Mouse (Mus musculus): Measurements from ENCODE around the gene Kcnj16. TPM values are rescaled to one million over a fixed set of nuclear protein-coding genes. Genes with fewer than 3 reads are reported as not detected.

Gene Kcnj16
- total RNA-seq, 2 experiments from 2014 or later, result not detected

GRCm38 (mm10) chr11:111056030-111056429 is 88.2 kb downstream of the Kcnj16 start:
- DNase-seq, result no peak

- DNase-seq, result no peak
Measured at GRCm38 (mm10) chr11:111057435-111057834, 89.6 kb downstream of the Kcnj16 start.

- no peak for DNase-seq
Measured at GRCm38 (mm10) chr11:111059440-111059839, 91.6 kb downstream of the Kcnj16 start.

- DNase-seq, result no peak
Measured at GRCm38 (mm10) chr11:111060216-111060615, 92.4 kb downstream of the Kcnj16 start.

GRCm38 (mm10) chr11:111064751-111065527 is 97.1 kb downstream of the Kcnj16 start:
- DNase-seq, result peak; percentile 16

GRCm38 (mm10) chr11:111065635-111066298 is 97.9 kb downstream of the Kcnj16 start, which contains the start of gene Kcnj2:
Gene Kcnj2, plus strand, starts transcription at chr11:111066164.
- peak; percentile 94 for DNase-seq

GRCm38 (mm10) chr11:111066299-111066691 is 98.5 kb downstream of the Kcnj16 start:
- no peak for DNase-seq

- DNase-seq, result no peak
Measured at GRCm38 (mm10) chr11:111067787-111068186, 100.0 kb downstream of the Kcnj16 start.

- DNase-seq, result no peak
Measured at GRCm38 (mm10) chr11:111070460-111070859, 102.6 kb downstream of the Kcnj16 start.

GRCm38 (mm10) chr11:111074131-111074530 is 106.3 kb downstream of the Kcnj16 start:
- peak; percentile 13 for DNase-seq

Other genes with a start within 250 kb of the Kcnj16 start
- gene Kcnj2, start 98.1 kb downstream of the Kcnj16 start, total RNA-seq (2021), result 10 to 100 TPM; 31.9 to 51.3 TPM

All from gastrocnemius, postnatal 25 days (tissue).